32 mouse cellular contexts compared by ENCODE assay signal in the genomic region with DNA sequence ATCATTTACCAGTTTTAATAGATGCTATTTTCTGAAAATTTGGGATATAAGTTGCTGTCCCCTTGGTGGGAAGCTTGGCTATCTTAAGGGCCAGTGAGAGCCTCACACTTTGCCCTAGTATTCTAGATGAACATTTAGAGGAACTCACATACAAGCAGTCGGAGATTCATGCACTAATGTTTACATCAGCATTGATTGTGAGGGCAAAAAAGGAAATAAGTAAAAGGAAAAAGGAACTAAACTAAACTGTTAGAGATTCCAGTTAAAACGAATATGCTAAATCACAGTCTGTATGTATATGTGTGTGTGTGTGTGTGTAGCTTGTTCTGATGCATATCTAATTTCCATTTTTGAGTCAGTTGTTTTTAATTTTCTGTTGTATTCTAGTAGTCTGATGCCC. TPM values are rescaled to one million over a fixed set of nuclear protein-coding genes. Genes with fewer than 3 reads are reported as not detected.
DNase-seq lines count a peak whose midpoint lies in the region; ATAC-seq and TF ChIP-seq lines count a peak whose summit lies in the region.
"Had no signal": no experiment of that assay in that cellular context is flagged by ENCODE, and none has a peak within 500 bp of the region (broad histone marks: within the 10 kb centered on the region; RNA-seq: fewer than 3 reads in every experiment).

No protein-coding gene starts in this region.

- H3K36me3 ChIP-seq in embryonic facial prominence, embryonic 14.5 days (ENCODE audit: control insufficient read depth, insufficient read depth, low read length) = no peaks in the 10 kb centered on the region
- no peaks in the 10 kb centered on the region for H3K36me3 ChIP-seq in embryonic facial prominence, embryonic 10.5 days (replicated peaks)
- no peaks in the 10 kb centered on the region for H3K36me3 ChIP-seq in limb, embryonic 10.5 days
- H3K36me3 ChIP-seq: embryonic facial prominence, embryonic 12.5 days; G1E; hindbrain, embryonic 12.5 days; intestine, embryonic 15.5 days; limb, embryonic 15.5 days; midbrain, embryonic 12.5 days; neural tube, embryonic 13.5 days had no signal

- TF ChIP-seq CTCF in bone marrow, adult 2 months (IDR thresholded peaks at IDR 0.05; ENCODE audit: control insufficient read depth, insufficient read depth, low read length) = no peak

- no peaks in the 10 kb centered on the region for H3K9me3 ChIP-seq in embryonic facial prominence, embryonic 14.5 days (ENCODE audit: control insufficient read depth, low read length)
- H3K9me3 ChIP-seq in embryonic facial prominence, embryonic 10.5 days = no peaks in the 10 kb centered on the region
- H3K9me3 ChIP-seq in limb, embryonic 10.5 days (replicated peaks) = no peaks in the 10 kb centered on the region
- H3K9me3 ChIP-seq: embryonic facial prominence, embryonic 12.5 days; G1E; hindbrain, embryonic 12.5 days; intestine, embryonic 15.5 days; limb, embryonic 15.5 days; megakaryocyte, embryonic 14.5 days; midbrain, embryonic 12.5 days; neural tube, embryonic 13.5 days had no signal

- no peak for DNase-seq in embryonic facial prominence, embryonic 14.5 days (ENCODE audit: low spot score)
- no peak for DNase-seq in embryonic facial prominence, embryonic 10.5 days (ENCODE audit: low spot score)
- no peak for DNase-seq in limb, embryonic 10.5 days (ENCODE audit: low spot score)
- no peak for DNase-seq in B cell, adult 2 months
- DNase-seq: adrenal gland, postnatal 10 days; cerebellum, adult 2 months; cerebellum, postnatal 14 days; gastrocnemius, postnatal 10 days; heart, postnatal 36 days; kidney, adult 2 months; kidney, postnatal 4 days; left cerebral cortex, postnatal 4 days; lung, postnatal 14 days; retina, postnatal 1 day; right cerebral cortex, postnatal 14 days; thymus, postnatal 14 days had no signal

- H3K4me2 ChIP-seq in embryonic facial prominence, embryonic 14.5 days (ENCODE audit: low read depth, low read length) = no peak overlapping the region
- H3K4me2 ChIP-seq: embryonic facial prominence, embryonic 12.5 days; heart, embryonic 11.5 days; hindbrain, embryonic 12.5 days; intestine, embryonic 15.5 days; limb, embryonic 15.5 days; lung, embryonic 14.5 days; midbrain, embryonic 12.5 days; neural tube, embryonic 13.5 days had no signal

- no peak for ATAC-seq in embryonic facial prominence, embryonic 14.5 days (ENCODE audit: low read depth)
- ATAC-seq in granulocyte monocyte progenitor cell, adult 5-6 weeks (replicated peaks; ENCODE audit: poor library complexity, severe bottlenecking) = peak; percentile 72
- ATAC-seq in monocyte, adult 5-6 weeks (replicated peaks; ENCODE audit: insufficient number of reproducible peaks, low FRiP score, low TSS enrichment, poor library complexity, severe bottlenecking) = peak; percentile 68
- ATAC-seq: intestine, embryonic 15.5 days; Patski had no signal

- 0 out of 2 replicates have a peak overlapping the region, but pooled peaks have one; percentile 15 for H3K27ac ChIP-seq in embryonic facial prominence, embryonic 14.5 days (replicated peaks; ENCODE audit: low read depth, low read length)
- H3K27ac ChIP-seq in embryonic facial prominence, embryonic 10.5 days (replicated peaks) = no peak overlapping the region
- H3K27ac ChIP-seq in bone marrow, adult 2 months (ENCODE audit: control insufficient read depth, insufficient read depth, low read depth, low read length, poor library complexity) = peak overlapping the region; percentile 68; the same call in 1 of the 2 replicates
- H3K27ac ChIP-seq in limb, embryonic 10.5 days = no peak overlapping the region
- H3K27ac ChIP-seq: embryonic facial prominence, embryonic 12.5 days; hindbrain, embryonic 12.5 days; hindbrain, postnatal 0 days; intestine, embryonic 15.5 days; limb, embryonic 15.5 days; midbrain, embryonic 12.5 days; neural tube, embryonic 13.5 days had no signal

- H3K4me1 ChIP-seq in embryonic facial prominence, embryonic 14.5 days (ENCODE audit: control insufficient read depth, insufficient read depth, low read length) = no peaks in the 10 kb centered on the region; the same call in 1 of the 2 replicates
- 0 out of 2 replicates have a peak, but pooled peaks cover 7% of the 10 kb centered on the region for H3K4me1 ChIP-seq in embryonic facial prominence, embryonic 10.5 days
- H3K4me1 ChIP-seq in bone marrow, adult 2 months (ENCODE audit: control insufficient read depth, insufficient read depth, low read length) = peaks cover 8% of the 10 kb centered on the region
- H3K4me1 ChIP-seq in limb, embryonic 10.5 days = peaks cover 9% of the 10 kb centered on the region
- H3K4me1 ChIP-seq: embryonic facial prominence, embryonic 12.5 days had no signal

- 70% methylated on average over 2 of the region's 2 CpGs for whole genome bisulfite sequencing in embryonic facial prominence, embryonic 14.5 days
- WGBS in embryonic facial prominence, embryonic 10.5 days = 82% methylated on average over 2 of the region's 2 CpGs
- WGBS in bone marrow, adult 2 months = 14% methylated on average over 2 of the region's 2 CpGs
- whole genome bisulfite sequencing in limb, embryonic 10.5 days = 84% methylated on average over 2 of the region's 2 CpGs

- no peaks in the 10 kb centered on the region for H3K27me3 ChIP-seq in embryonic facial prominence, embryonic 14.5 days (replicated peaks; ENCODE audit: control insufficient read depth, insufficient read depth, low read length)
- H3K27me3 ChIP-seq in embryonic facial prominence, embryonic 10.5 days (replicated peaks; ENCODE audit: low read depth, poor library complexity, severe bottlenecking) = no peaks in the 10 kb centered on the region
- H3K27me3 ChIP-seq in limb, embryonic 10.5 days (ENCODE audit: low read depth, poor library complexity, severe bottlenecking) = no peaks in the 10 kb centered on the region
- H3K27me3 ChIP-seq: embryonic facial prominence, embryonic 12.5 days; hindbrain, embryonic 12.5 days; intestine, embryonic 15.5 days; limb, embryonic 15.5 days; megakaryocyte, embryonic 14.5 days; midbrain, embryonic 12.5 days; neural tube, embryonic 13.5 days; Patski had no signal

- no peak overlapping the region for H3K4me3 ChIP-seq in embryonic facial prominence, embryonic 14.5 days (ENCODE audit: low read depth, low read length)
- no peak overlapping the region for H3K4me3 ChIP-seq in embryonic facial prominence, embryonic 10.5 days
- no peak overlapping the region for H3K4me3 ChIP-seq in bone marrow, adult 2 months (replicated peaks; ENCODE audit: control insufficient read depth, low read depth, low read length)
- H3K4me3 ChIP-seq in limb, embryonic 10.5 days = no peak overlapping the region
- H3K4me3 ChIP-seq: embryonic facial prominence, embryonic 12.5 days; erythroblast, embryonic 14.5 days; hindbrain, embryonic 12.5 days; intestine, embryonic 15.5 days; limb, embryonic 15.5 days; megakaryocyte, embryonic 14.5 days; midbrain, embryonic 12.5 days; neural tube, embryonic 13.5 days had no signal

- no peak for TF ChIP-seq POLR2A in bone marrow, adult 2 months (IDR thresholded peaks at IDR 0.05; ENCODE audit: borderline replicate concordance, control insufficient read depth, low read depth, low read length)

- H3K9ac ChIP-seq in embryonic facial prominence, embryonic 14.5 days (ENCODE audit: low read depth, low read length) = no peak overlapping the region
- H3K9ac ChIP-seq: embryonic facial prominence, embryonic 12.5 days; hindbrain, embryonic 12.5 days; intestine, embryonic 15.5 days; limb, embryonic 15.5 days; lung, embryonic 14.5 days; midbrain, embryonic 12.5 days; neural tube, embryonic 13.5 days had no signal

RNA-seq across cellular contexts. Expression of a gene that starts 54.7 kb away (rescaled TPM):
- 12.2 and 16.3 TPM in 2 replicates for polyA plus RNA-seq in embryonic facial prominence, embryonic 14.5 days (2014; fragmentation: Nextera tagmentation; extraction: Ambion mirVana)
- 0.53 and 1.00 TPM in 2 replicates for polyA plus RNA-seq in embryonic facial prominence, embryonic 10.5 days (2016; fragmentation: Nextera tagmentation; extraction: Ambion mirVana)
- polyA plus RNA-seq in bone marrow, adult 2 months (2011; ENCODE audit: insufficient read depth, insufficient read length, low replicate concordance, missing spikeins) = 9.5 and 16.9 TPM in 2 replicates
- total RNA-seq in granulocyte monocyte progenitor cell, adult 5-6 weeks (2014; fragmentation: Nextera tagmentation) = 3.3 and 4.6 TPM in 2 replicates
- 6.3 and 6.5 TPM in 2 replicates for total RNA-seq in granulocyte monocyte progenitor cell, adult 5-6 weeks (2017)
- total RNA-seq in monocyte, adult 5-6 weeks (2017) = 94.5 to 113 TPM (median 95.7 TPM) in 3 replicates
- 0.90 and 1.3 TPM in 2 replicates for polyA plus RNA-seq in limb, embryonic 10.5 days (2016; fragmentation: Nextera tagmentation; extraction: Ambion mirVana)
- polyA plus RNA-seq: G1E had no signal

Comparison
In these comparisons a context has a peak if more than half of its experiments do, and no peak if none do; other contexts are left out.
1. H3K27ac ChIP-seq: peak in embryonic facial prominence, embryonic 14.5 days (single experiment) and bone marrow, adult 2 months (single experiment); none in embryonic facial prominence, embryonic 10.5 days (single experiment) and limb, embryonic 10.5 days (single experiment).